Mouse (Mus musculus) spleen, adult 18-20 months (tissue): ENCODE measurements around the gene Wdr20.
"Not testable (repeated sequence)": the region's sequence is repeated elsewhere in the genome, so short reads cannot be mapped to it uniquely, and the experiment has no call there.

Experiments
- DNase-seq, 2 experiments: peaks; one replicate each; pipeline ENCODE4 v3.0.0; 2022; ENCODE audit warnings: mixed read lengths in 2 of 2

Gene Wdr20

GRCm38 (mm10) chr12:110714215-110714614, 23.5 kb upstream of the Wdr20 start:
- DNase-seq = no peak

- no peak for DNase-seq
Observed at GRCm38 (mm10) chr12:110716004-110716403, 21.7 kb upstream of the Wdr20 start.

- DNase-seq = no peak
Observed at GRCm38 (mm10) chr12:110725051-110725450, 12.7 kb upstream of the Wdr20 start.

- DNase-seq = no peak
Observed at GRCm38 (mm10) chr12:110725489-110725888, 12.3 kb upstream of the Wdr20 start.

GRCm38 (mm10) chr12:110726428-110726827, 11.3 kb upstream of the Wdr20 start:
- DNase-seq = no peak

- DNase-seq = not testable (repeated sequence)
Observed at GRCm38 (mm10) chr12:110733254-110733653, 4.5 kb upstream of the Wdr20 start.

- no peak for DNase-seq
Observed at GRCm38 (mm10) chr12:110736641-110737040, 1.1 kb upstream of the Wdr20 start.

GRCm38 (mm10) chr12:110738158-110738921, 596 bp downstream of the Wdr20 start:
- DNase-seq = peak in 1 of 2 experiments; percentile 50

- DNase-seq = peak in 1 of 2 experiments; percentile 14
Observed at GRCm38 (mm10) chr12:110750770-110751439, 13.2 kb downstream of the Wdr20 start.

- no peak for DNase-seq
Observed at GRCm38 (mm10) chr12:110752703-110753102, 15.0 kb downstream of the Wdr20 start.

- DNase-seq = no peak
Observed at GRCm38 (mm10) chr12:110753976-110754375, 16.2 kb downstream of the Wdr20 start.

GRCm38 (mm10) chr12:110757161-110757560, 19.4 kb downstream of the Wdr20 start:
- no peak for DNase-seq

GRCm38 (mm10) chr12:110758932-110759331, 21.2 kb downstream of the Wdr20 start:
- no peak for DNase-seq

- no peak for DNase-seq
Observed at GRCm38 (mm10) chr12:110762321-110762720, 24.6 kb downstream of the Wdr20 start.

- no peak for DNase-seq
Observed at GRCm38 (mm10) chr12:110764531-110764930, 26.8 kb downstream of the Wdr20 start.

GRCm38 (mm10) chr12:110768562-110768961, 30.8 kb downstream of the Wdr20 start:
- DNase-seq = no peak

GRCm38 (mm10) chr12:110769660-110770297, 32.0 kb downstream of the Wdr20 start:
- DNase-seq = no peak

- peak in 1 of 2 experiments; percentile 21 for DNase-seq
Observed at GRCm38 (mm10) chr12:110770479-110771247, 32.9 kb downstream of the Wdr20 start.

GRCm38 (mm10) chr12:110771961-110772360, 34.2 kb downstream of the Wdr20 start:
- no peak for DNase-seq

GRCm38 (mm10) chr12:110775628-110776426, 38.1 kb downstream of the Wdr20 start:
- DNase-seq = peak in 1 of 2 experiments; percentile 18

- peak; percentile 17 to 21 for DNase-seq
Observed at GRCm38 (mm10) chr12:110777853-110778252, 40.1 kb downstream of the Wdr20 start.

GRCm38 (mm10) chr12:110779296-110779695, 41.6 kb downstream of the Wdr20 start:
- peak in 1 of 2 experiments; percentile 23 for DNase-seq
